Mouse (Mus musculus): Measurements from ENCODE around the gene Hist1h2ad. TPM values are rescaled to one million over a fixed set of nuclear protein-coding genes. Genes with fewer than 3 reads are reported as not detected.
"Not testable (repeated sequence)": the region's sequence is repeated elsewhere in the genome, so short reads cannot be mapped to it uniquely, and the experiment has no call there.

Gene Hist1h2ad
- polyA plus RNA-seq (2015; fragmentation: Nextera tagmentation; extraction: Ambion mirVana), result 3.1 and 4.6 TPM in 2 replicates

- WGBS, result under 1% methylated on average over 42 of the region's 42 CpGs
Measured at GRCm38 (mm10) chr13:23573898-23574524, at the start of gene Hist1h2ad, which contains the start of gene Hist1h2bf. TSS of gene Hist1h2ad (plus strand) at chr13:23574381. TSS of gene Hist1h2bf (minus strand) at chr13:23574196.

GRCm38 (mm10) chr13:23524654-23525053 is 49.5 kb upstream of the Hist1h2ad start:
- 0 out of 2 replicates have a peak, but pooled peaks have one; percentile 47 for ATAC-seq (ENCODE audit: borderline replicate concordance, extremely low read depth, low FRiP score, low TSS enrichment)
- Histone ChIP-seq H3K4me1 (peaks cover 25% of the 10 kb centered on the region), H3K4me3 (no peak overlapping the region), H3K27me3 (no peaks in the 10 kb centered on the region), H3K27ac (no peak overlapping the region), H3K9me3 (no peaks in the 10 kb centered on the region), H3K9ac (no peak overlapping the region), H3K4me2 (peak overlapping the region; percentile 6; the same call in 1 of the 2 replicates), H3K36me3 (no peaks in the 10 kb centered on the region)
- WGBS, result 12% methylated on average over 5 of the region's 5 CpGs

More at GRCm38 (mm10) chr13:23573898-23574524, at the start of gene Hist1h2ad, which contains the start of gene Hist1h2bf:
- H3K36me3 ChIP-seq, H3K27me3 ChIP-seq, H3K9me3 ChIP-seq: not testable (repeated sequence)
- peak; percentile 90 for ATAC-seq (ENCODE audit: borderline replicate concordance, extremely low read depth, low FRiP score, low TSS enrichment)
- peak within 1 kb of the TSS; percentile 47 for H3K4me3 ChIP-seq
- H3K9ac ChIP-seq, result peak within 1 kb of the TSS; percentile 63
- peaks cover 14% of the 10 kb centered on the region for H3K4me1 ChIP-seq
- H3K27ac ChIP-seq, result peak within 1 kb of the TSS; percentile 98
- H3K4me2 ChIP-seq, result peak within 1 kb of the TSS; percentile 67

- no peak overlapping the region for H3K27ac ChIP-seq
- H3K36me3 ChIP-seq, result no peaks in the 10 kb centered on the region
- no peaks in the 10 kb centered on the region for H3K9me3 ChIP-seq
- peaks cover 17% of the 10 kb centered on the region for H3K4me1 ChIP-seq
- H3K27me3 ChIP-seq, result no peaks in the 10 kb centered on the region
- peak overlapping the region; percentile 52 for H3K4me2 ChIP-seq
- peak overlapping the region; percentile 24 for H3K9ac ChIP-seq
- whole genome bisulfite sequencing, result under 1% methylated on average over 10 of the region's 10 CpGs
- ATAC-seq (ENCODE audit: borderline replicate concordance, extremely low read depth, low FRiP score, low TSS enrichment), result no peak
- H3K4me3 ChIP-seq, result peak overlapping the region; percentile 40
Measured at GRCm38 (mm10) chr13:23525901-23526300, 48.3 kb upstream of the Hist1h2ad start.

GRCm38 (mm10) chr13:23526312-23526711 is 47.9 kb upstream of the Hist1h2ad start:
- no peaks in the 10 kb centered on the region for H3K27me3 ChIP-seq
- under 1% methylated on average over 17 of the region's 17 CpGs for WGBS
- peak overlapping the region; percentile 40 for H3K4me3 ChIP-seq
- H3K36me3 ChIP-seq, result no peaks in the 10 kb centered on the region
- peak; percentile 46; the same call in 1 of the 2 replicates for ATAC-seq (ENCODE audit: borderline replicate concordance, extremely low read depth, low FRiP score, low TSS enrichment)
- peak overlapping the region; percentile 67 for H3K27ac ChIP-seq
- H3K9me3 ChIP-seq, result no peaks in the 10 kb centered on the region
- H3K4me2 ChIP-seq, result peak overlapping the region; percentile 54
- peak overlapping the region; percentile 24; the same call in 1 of the 2 replicates for H3K9ac ChIP-seq
- peaks cover 15% of the 10 kb centered on the region for H3K4me1 ChIP-seq

- Histone ChIP-seq H3K27me3 (no peaks in the 10 kb centered on the region), H3K36me3 (no peaks in the 10 kb centered on the region), H3K9ac (no peak overlapping the region), H3K4me3 (no peak overlapping the region), H3K9me3 (no peaks in the 10 kb centered on the region), H3K4me1 (peaks cover 28% of the 10 kb centered on the region), H3K4me2 (peak overlapping the region; percentile 5; the same call in 1 of the 2 replicates), H3K27ac (peak overlapping the region; percentile 33; the same call in 1 of the 2 replicates)
- no peak for ATAC-seq (ENCODE audit: borderline replicate concordance, extremely low read depth, low FRiP score, low TSS enrichment)
- WGBS, result 65% methylated on average over 5 of the region's 5 CpGs
Measured at GRCm38 (mm10) chr13:23529005-23529404, 45.2 kb upstream of the Hist1h2ad start.

- H3K27me3 ChIP-seq, result no peaks in the 10 kb centered on the region
- peak overlapping the region; percentile 48 for H3K4me3 ChIP-seq
- 9% methylated on average over 2 of the region's 2 CpGs for WGBS
- H3K4me1 ChIP-seq, result peaks cover 31% of the 10 kb centered on the region
- H3K36me3 ChIP-seq, result no peaks in the 10 kb centered on the region
- peak overlapping the region; percentile 57 for H3K9ac ChIP-seq
- no peak for ATAC-seq (ENCODE audit: borderline replicate concordance, extremely low read depth, low FRiP score, low TSS enrichment)
- H3K9me3 ChIP-seq, result no peaks in the 10 kb centered on the region
- H3K27ac ChIP-seq, result peak overlapping the region; percentile 98
- H3K4me2 ChIP-seq, result peak overlapping the region; percentile 66
Measured at GRCm38 (mm10) chr13:23529480-23530165, 44.6 kb upstream of the Hist1h2ad start.

GRCm38 (mm10) chr13:23530181-23530900 is 43.8 kb upstream of the Hist1h2ad start:
- H3K27ac ChIP-seq, result peak overlapping the region; percentile 98
- H3K9ac ChIP-seq, result peak overlapping the region; percentile 57
- peak overlapping the region; percentile 66 for H3K4me2 ChIP-seq
- H3K4me3 ChIP-seq, result peak overlapping the region; percentile 48
- no peaks in the 10 kb centered on the region for H3K27me3 ChIP-seq
- ATAC-seq (ENCODE audit: borderline replicate concordance, extremely low read depth, low FRiP score, low TSS enrichment), result no peak
- WGBS, result under 1% methylated on average over 20 of the region's 20 CpGs
- H3K9me3 ChIP-seq, result no peaks in the 10 kb centered on the region
- no peaks in the 10 kb centered on the region for H3K36me3 ChIP-seq
- peaks cover 32% of the 10 kb centered on the region for H3K4me1 ChIP-seq

- under 1% methylated on average over 64 of the region's 70 CpGs for WGBS
- H3K4me3 ChIP-seq, result peak within 1 kb of the TSS; percentile 48
- ATAC-seq (ENCODE audit: borderline replicate concordance, extremely low read depth, low FRiP score, low TSS enrichment), result peak; percentile 77
- no peaks in the 10 kb centered on the region for H3K27me3 ChIP-seq
- H3K9me3 ChIP-seq, result no peaks in the 10 kb centered on the region
- peak within 1 kb of the TSS; percentile 57 for H3K9ac ChIP-seq
- H3K4me2 ChIP-seq, result peak within 1 kb of the TSS; percentile 66
- H3K27ac ChIP-seq, result peak within 1 kb of the TSS; percentile 98
- peaks cover 32% of the 10 kb centered on the region for H3K4me1 ChIP-seq
- no peaks in the 10 kb centered on the region for H3K36me3 ChIP-seq
Measured at GRCm38 (mm10) chr13:23530901-23531875, 43.0 kb upstream of the Hist1h2ad start, which contains the start of gene Hist1h4h. TSS of gene Hist1h4h (plus strand) at chr13:23531050.

- whole genome bisulfite sequencing, result 11% methylated on average over 9 of the region's 9 CpGs
- Histone ChIP-seq H3K36me3 (no peaks in the 10 kb centered on the region), H3K4me1 (peaks cover 39% of the 10 kb centered on the region)
Measured at GRCm38 (mm10) chr13:23532262-23533075, 41.7 kb upstream of the Hist1h2ad start.

More at GRCm38 (mm10) chr13:23532262-23533075, 41.7 kb upstream of the Hist1h2ad start:
- no peaks in the 10 kb centered on the region for H3K27me3 ChIP-seq
- H3K9me3 ChIP-seq, result no peaks in the 10 kb centered on the region
- no peak for ATAC-seq (ENCODE audit: borderline replicate concordance, extremely low read depth, low FRiP score, low TSS enrichment)
- peak overlapping the region; percentile 66 for H3K4me2 ChIP-seq
- peak overlapping the region; percentile 48 for H3K4me3 ChIP-seq
- H3K9ac ChIP-seq, result peak overlapping the region; percentile 49
- peak overlapping the region; percentile 98 for H3K27ac ChIP-seq
